Mouse (Mus musculus) forebrain, postnatal 0 days (tissue): ENCODE results near the gene Enho. TPM values are rescaled to one million over a fixed set of nuclear protein-coding genes. Genes with fewer than 3 reads are reported as not detected.

Experiments used
- ATAC-seq: fragments of 200-750 bp; cut with Nextera tagmentation; 2 replicates; pipeline ENCODE4 v1.8.0; 2017; ENCODE audit warnings: mild to moderate bottlenecking, moderate library complexity
- DNase-seq: peaks from one replicate; pipeline ENCODE4 v3.0.0-alpha.2; 2015
- H3K27ac ChIP-seq: fragments of 300-500 bp; sonication (generic); 2 replicates; pipeline ENCODE4 v1.5.1; 2014; ENCODE audit warnings: low read depth, mild to moderate bottlenecking, antibody characterized with exemption, low read length, moderate library complexity, mixed read lengths
- H3K27me3 ChIP-seq: fragments of 300-500 bp; sonication (generic); 2 replicates; pipeline ENCODE4 v1.6.1; 2014; ENCODE audit warnings: mild to moderate bottlenecking, low read length, mixed read lengths; ENCODE audit not compliant: insufficient read depth
- H3K36me3 ChIP-seq: fragments of 300-500 bp; sonication (generic); 2 replicates; pipeline ENCODE4 v1.6.1; 2014; ENCODE audit warnings: mild to moderate bottlenecking, moderate library complexity; ENCODE audit not compliant: insufficient read depth
- H3K4me1 ChIP-seq: fragments of 300-500 bp; sonication (generic); 2 replicates; pipeline ENCODE4 v1.6.1; 2014; ENCODE audit warnings: antibody characterized with exemption; ENCODE audit not compliant: insufficient read depth
- H3K4me2 ChIP-seq: fragments of 300-500 bp; sonication (generic); 2 replicates; pipeline ENCODE4 v1.6.1; 2014; ENCODE audit warnings: low read depth, mild to moderate bottlenecking, moderate library complexity
- H3K4me3 ChIP-seq: fragments of 300-500 bp; sonication (generic); 2 replicates; pipeline ENCODE4 v1.5.1; 2014; ENCODE audit warnings: low read depth, low read length, mixed read lengths
- H3K9ac ChIP-seq: fragments of 300-500 bp; sonication (generic); 2 replicates; pipeline ENCODE4 v1.6.1; 2014; ENCODE audit warnings: mild to moderate bottlenecking
- H3K9me3 ChIP-seq: fragments of 300-500 bp; sonication (generic); 2 replicates; pipeline ENCODE4 v1.6.1; 2016; ENCODE audit warnings: low read length
- CTCF ChIP-seq: sonication (generic); IDR thresholded peaks from 2 replicates; pipeline ENCODE4 v1.5.1; 2016; ENCODE audit warnings: antibody characterized with exemption, control low read depth, low read depth
- WGBS: fragments of 180-500 bp; shearing (Covaris S2); extraction: QIAGEN DNeasy Blood & Tissue Kit; methylation state at CpG from one replicate; pipeline ENCODE4 v1.1.7; 2014; 5-methylcytosine and 5-hydroxymethylcytosine counted together
- polyA plus RNA-seq: library from polyadenylated mRNA; unstranded; fragments of >200 nt; fragmentation: Nextera tagmentation; extraction: Ambion mirVana; gene quantifications from 2 replicates; pipeline ENCODE4 v1.2.1, GENCODE M21; 2015
- total RNA-seq: library from RNA; depleted of rRNA; stranded (reverse); fragments of >200 nt; gene quantifications from 2 replicates; pipeline ENCODE4 v1.2.3, GENCODE M21; 2014

The Enho gene
- total and polyA plus RNA-seq, 2 experiments from 2014 or later: 106 to 117 TPM

- H3K4me3 ChIP-seq: no peak overlapping the region
- 0 out of 2 replicates have a peak overlapping the region, but pooled peaks have one; percentile 10 for H3K9ac ChIP-seq
- DNase-seq (no peak), ATAC-seq (no peak)
- H3K36me3 ChIP-seq: 0 out of 2 replicates have a peak, but pooled peaks cover 6% of the 10 kb centered on the region
- H3K27ac ChIP-seq: no peak overlapping the region
- 27% methylated on average over 8 of the region's 8 CpGs for WGBS
- H3K4me2 ChIP-seq: no peak overlapping the region
- H3K4me1 ChIP-seq: peaks cover 15% of the 10 kb centered on the region
- no peaks in the 10 kb centered on the region for H3K27me3 ChIP-seq
- no peak for TF ChIP-seq CTCF
- H3K9me3 ChIP-seq: no peaks in the 10 kb centered on the region
These were observed 32.4 kb upstream of the Enho start for GRCm38 (mm10) chr4:41672522-41672963.

- no peak for TF ChIP-seq CTCF
- Histone ChIP-seq H3K27ac (no peak overlapping the region), H3K4me3 (no peak overlapping the region), H3K36me3 (0 out of 2 replicates have a peak, but pooled peaks cover 6% of the 10 kb centered on the region), H3K27me3 (no peaks in the 10 kb centered on the region), H3K4me2 (no peak overlapping the region), H3K9ac (0 out of 2 replicates have a peak overlapping the region, but pooled peaks have one; percentile 10), H3K9me3 (no peaks in the 10 kb centered on the region), H3K4me1 (peaks cover 14% of the 10 kb centered on the region)
- ATAC-seq: peak; percentile 51
- peak; percentile 55 for DNase-seq
- 14% methylated on average over 6 of the region's 8 CpGs for WGBS
These were observed 31.9 kb upstream of the Enho start for GRCm38 (mm10) chr4:41671963-41672480.

DNA sequence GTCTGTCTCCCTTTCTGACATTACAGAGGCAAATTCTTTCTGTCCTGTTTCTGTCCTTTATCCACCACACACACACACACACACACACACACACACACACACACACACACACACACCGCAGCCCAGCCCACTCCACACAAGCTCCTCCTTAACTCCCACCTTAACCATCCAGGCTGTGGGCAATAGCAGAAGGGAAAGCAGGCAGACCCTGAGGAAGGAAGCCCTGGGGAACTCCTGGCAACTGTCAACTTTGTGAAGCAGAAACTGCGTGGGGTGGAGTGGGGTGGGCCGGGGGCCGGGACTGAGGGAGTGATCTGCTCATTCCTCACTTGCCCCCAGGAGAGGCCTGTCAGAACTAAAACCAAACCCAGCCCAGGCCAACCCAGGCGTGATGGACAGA lies 31.4 kb upstream of the Enho start:
- ATAC-seq: no peak
- no peak for TF ChIP-seq CTCF
- no peaks in the 10 kb centered on the region for H3K27me3 ChIP-seq
- H3K27ac ChIP-seq: no peak overlapping the region
- H3K4me2 ChIP-seq: no peak overlapping the region
- WGBS: 15% methylated on average over 5 of the region's 5 CpGs
- H3K9me3 ChIP-seq: no peaks in the 10 kb centered on the region
- H3K9ac ChIP-seq: no peak overlapping the region
- H3K4me3 ChIP-seq: no peak overlapping the region
- H3K36me3 ChIP-seq: 0 out of 2 replicates have a peak, but pooled peaks cover 6% of the 10 kb centered on the region
- H3K4me1 ChIP-seq: peaks cover 9% of the 10 kb centered on the region
- DNase-seq: no peak

DNA sequence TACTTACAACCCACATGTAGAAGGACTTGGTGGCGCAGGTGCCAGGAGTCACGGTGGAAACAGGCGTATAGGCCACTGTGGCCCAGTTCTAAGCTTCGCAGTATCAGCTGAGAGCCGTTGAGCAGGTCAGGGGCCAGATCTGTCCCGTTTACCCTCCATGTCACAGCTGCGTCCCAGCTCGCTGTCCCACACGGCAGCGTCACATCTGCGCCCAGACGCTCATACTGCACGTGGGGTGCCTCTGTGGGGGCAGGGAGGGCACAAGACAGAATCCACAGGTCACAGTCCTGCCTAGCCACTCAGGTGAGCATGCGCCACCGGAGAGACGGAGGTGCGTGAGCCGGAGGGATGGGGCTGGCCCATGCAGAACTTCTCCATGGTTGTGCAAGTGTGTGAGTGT lies 30.7 kb upstream of the Enho start:
- no peak for DNase-seq
- Histone ChIP-seq H3K36me3 (0 out of 2 replicates have a peak, but pooled peaks cover 6% of the 10 kb centered on the region), H3K4me2 (no peak overlapping the region), H3K27me3 (no peaks in the 10 kb centered on the region), H3K9ac (no peak overlapping the region), H3K4me1 (peaks cover 8% of the 10 kb centered on the region; the same call in 1 of the 2 replicates), H3K27ac (no peak overlapping the region), H3K4me3 (no peak overlapping the region), H3K9me3 (no peaks in the 10 kb centered on the region)
- no peak for TF ChIP-seq CTCF
- ATAC-seq: no peak
- 81% methylated on average over 18 of the region's 18 CpGs for WGBS

DNA sequence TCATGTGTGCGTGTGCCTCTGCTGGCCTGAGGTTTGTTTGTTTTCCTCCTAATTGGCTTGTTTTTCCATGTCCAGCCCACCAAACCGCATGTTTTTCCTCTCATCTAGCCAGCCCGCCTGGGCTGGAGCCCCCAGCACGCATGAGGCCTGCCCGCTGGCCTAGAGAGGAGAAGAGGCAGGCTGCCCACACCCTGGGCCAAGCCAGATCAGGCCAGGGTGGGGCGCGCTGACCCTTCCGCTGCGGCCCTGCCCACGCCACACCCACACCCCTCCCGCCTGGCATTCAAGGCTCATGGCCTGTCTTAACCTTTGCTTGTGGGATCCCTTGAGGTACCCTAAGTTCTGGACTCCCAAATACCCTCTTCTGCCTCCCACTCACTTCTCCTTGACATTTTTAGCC lies 26.5 kb upstream of the Enho start:
- TF ChIP-seq CTCF: no peak
- Histone ChIP-seq H3K4me2 (no peak overlapping the region), H3K9ac (no peak overlapping the region), H3K27ac (no peak overlapping the region), H3K36me3 (peaks cover 6% of the 10 kb centered on the region; the same call in 1 of the 2 replicates), H3K4me1 (0 out of 2 replicates have a peak, but pooled peaks cover under 1% of the 10 kb centered on the region), H3K4me3 (no peak overlapping the region), H3K9me3 (no peaks in the 10 kb centered on the region), H3K27me3 (no peaks in the 10 kb centered on the region)
- 76% methylated on average over 11 of the region's 11 CpGs for WGBS
- ATAC-seq: no peak
- no peak for DNase-seq

GRCm38 (mm10) chr4:41665009-41665675 lies 25.0 kb upstream of the Enho start:
- Histone ChIP-seq H3K4me3 (no peak overlapping the region), H3K4me1 (no peaks in the 10 kb centered on the region), H3K9me3 (no peaks in the 10 kb centered on the region), H3K4me2 (no peak overlapping the region), H3K9ac (no peak overlapping the region), H3K27me3 (no peaks in the 10 kb centered on the region), H3K36me3 (peaks cover 6% of the 10 kb centered on the region; the same call in 1 of the 2 replicates), H3K27ac (no peak overlapping the region)
- no peak for DNase-seq
- 16% methylated on average over 6 of the region's 8 CpGs for WGBS
- no peak for TF ChIP-seq CTCF
- no peak for ATAC-seq

- Histone ChIP-seq H3K9ac (no peak overlapping the region), H3K4me1 (no peaks in the 10 kb centered on the region), H3K4me3 (no peak overlapping the region), H3K27me3 (no peaks in the 10 kb centered on the region), H3K4me2 (no peak overlapping the region), H3K27ac (no peak overlapping the region), H3K36me3 (peaks cover 6% of the 10 kb centered on the region; the same call in 1 of the 2 replicates), H3K9me3 (no peaks in the 10 kb centered on the region)
- no peak for TF ChIP-seq CTCF
- WGBS: 77% methylated on average over 7 of the region's 7 CpGs
- no peak for DNase-seq
- no peak for ATAC-seq
These were observed 24.4 kb upstream of the Enho start for GRCm38 (mm10) chr4:41664533-41664932.
